Mouse (Mus musculus) olfactory bulb, adult 2 months (tissue): ENCODE measurements around the gene Fam186b.

Experiments used
- CTCF ChIP-seq: fragments of 200-500 bp; IDR thresholded peaks from 2 replicates; pipeline ENCODE4 v1.5.1; 2012; ENCODE audit warnings: low read depth, mild to moderate bottlenecking, low read length, moderate library complexity; ENCODE audit not compliant: insufficient read depth
- POLR2A ChIP-seq: fragments of 200-500 bp; IDR thresholded peaks from 2 replicates; pipeline ENCODE4 v1.6.1; 2012; ENCODE audit warnings: mild to moderate bottlenecking, low read depth, low read length, moderate library complexity; ENCODE audit not compliant: insufficient read depth

DNA sequence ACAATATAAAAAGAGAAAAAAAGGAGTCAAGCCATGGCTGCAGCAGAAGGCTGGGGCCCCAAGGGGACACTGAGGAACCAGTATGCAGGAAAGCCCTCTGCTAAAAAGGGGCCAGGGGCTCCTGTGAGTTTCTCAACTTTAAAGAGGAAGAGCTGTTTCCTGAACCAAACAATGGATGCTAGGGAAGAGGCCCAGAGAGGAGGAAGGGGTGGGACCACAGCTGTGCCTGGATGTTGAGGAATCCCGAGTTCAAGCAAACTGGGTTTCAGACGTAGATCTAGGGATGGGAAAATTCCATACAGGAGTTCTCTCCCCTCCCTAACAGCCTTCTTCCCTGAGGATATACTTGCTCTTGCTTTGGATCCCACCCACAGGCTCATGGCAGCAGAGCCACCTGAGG lies 30.7 kb upstream of the Fam186b start:
- no peak for TF ChIP-seq POLR2A
- no peak for TF ChIP-seq CTCF
